Mouse (Mus musculus): ENCODE data around the gene Crip3. TPM values are rescaled to one million over a fixed set of nuclear protein-coding genes. Genes with fewer than 3 reads are reported as not detected.

Crip3 gene
- total and polyA plus RNA-seq, 2 experiments from 2014 or later, result 1.00 TPM; not detected in 1

GRCm38 (mm10) chr17:46452683-46453082, 24.0 kb downstream of the Crip3 start:
- no peak for ATAC-seq (ENCODE audit: insufficient read depth, low read depth)
- 59% methylated on average over 5 of the region's 5 CpGs for WGBS

GRCm38 (mm10) chr17:46453302-46453948, 24.7 kb downstream of the Crip3 start:
- no peak for ATAC-seq (ENCODE audit: insufficient read depth, low read depth)
- H3K9ac ChIP-seq (replicated peaks; ENCODE audit: low read depth, low read length), result no peak overlapping the region
- peaks cover 49% of the 10 kb centered on the region; the same call in 1 of the 2 replicates for H3K27me3 ChIP-seq (ENCODE audit: control insufficient read depth, insufficient read depth, low read length)
- H3K9me3 ChIP-seq (replicated peaks; ENCODE audit: control insufficient read depth, low read length), result no peaks in the 10 kb centered on the region
- 27% methylated on average over 13 of the region's 13 CpGs for WGBS
- no peak overlapping the region for H3K4me3 ChIP-seq (ENCODE audit: low read depth, low read length)
- peaks cover 30% of the 10 kb centered on the region for H3K4me1 ChIP-seq (ENCODE audit: control insufficient read depth, insufficient read depth)
- DNase-seq (ENCODE audit: low spot score), result no peak
- no peaks in the 10 kb centered on the region for H3K36me3 ChIP-seq (replicated peaks; ENCODE audit: control insufficient read depth, insufficient read depth, low read length)
- H3K27ac ChIP-seq (ENCODE audit: low read depth), result no peak overlapping the region
- TF ChIP-seq CTCF (IDR thresholded peaks at IDR 0.05; ENCODE audit: low read depth) (no peak), EP300 (IDR thresholded peaks at IDR 0.05; ENCODE audit: low read depth) (no peak)
- no peak overlapping the region for H3K4me2 ChIP-seq (ENCODE audit: low read depth, low read length)

More at GRCm38 (mm10) chr17:46452683-46453082, 24.0 kb downstream of the Crip3 start:
- Histone ChIP-seq H3K4me3 (ENCODE audit: low read depth, low read length) (no peak overlapping the region), H3K4me2 (ENCODE audit: low read depth, low read length) (no peak overlapping the region), H3K36me3 (replicated peaks; ENCODE audit: control insufficient read depth, insufficient read depth, low read length) (no peaks in the 10 kb centered on the region), H3K9ac (replicated peaks; ENCODE audit: low read depth, low read length) (no peak overlapping the region), H3K4me1 (ENCODE audit: control insufficient read depth, insufficient read depth) (peaks cover 23% of the 10 kb centered on the region), H3K27ac (ENCODE audit: low read depth) (no peak overlapping the region), H3K9me3 (replicated peaks; ENCODE audit: control insufficient read depth, low read length) (no peaks in the 10 kb centered on the region), H3K27me3 (ENCODE audit: control insufficient read depth, insufficient read depth, low read length) (peaks cover 49% of the 10 kb centered on the region; the same call in 1 of the 2 replicates)
- no peak for DNase-seq (ENCODE audit: low spot score)
- TF ChIP-seq CTCF (IDR thresholded peaks at IDR 0.05; ENCODE audit: low read depth) (no peak), EP300 (IDR thresholded peaks at IDR 0.05; ENCODE audit: low read depth) (no peak)

GRCm38 (mm10) chr17:46453970-46454411, 25.3 kb downstream of the Crip3 start:
- Histone ChIP-seq H3K36me3 (replicated peaks; ENCODE audit: control insufficient read depth, insufficient read depth, low read length) (no peaks in the 10 kb centered on the region), H3K9me3 (replicated peaks; ENCODE audit: control insufficient read depth, low read length) (no peaks in the 10 kb centered on the region), H3K4me2 (ENCODE audit: low read depth, low read length) (peak overlapping the region; percentile 75), H3K27ac (ENCODE audit: low read depth) (no peak overlapping the region), H3K27me3 (ENCODE audit: control insufficient read depth, insufficient read depth, low read length) (peaks cover 49% of the 10 kb centered on the region; the same call in 1 of the 2 replicates), H3K4me3 (ENCODE audit: low read depth, low read length) (peak overlapping the region; percentile 38), H3K9ac (replicated peaks; ENCODE audit: low read depth, low read length) (no peak overlapping the region), H3K4me1 (ENCODE audit: control insufficient read depth, insufficient read depth) (peaks cover 36% of the 10 kb centered on the region)
- DNase-seq (ENCODE audit: low spot score) (no peak), ATAC-seq (ENCODE audit: insufficient read depth, low read depth) (no peak)
- 5% methylated on average over 26 of the region's 26 CpGs for WGBS
- no peak for TF ChIP-seq CTCF (IDR thresholded peaks at IDR 0.05; ENCODE audit: low read depth)
- TF ChIP-seq EP300 (IDR thresholded peaks at IDR 0.05; ENCODE audit: low read depth), result no peak

GRCm38 (mm10) chr17:46454539-46454938, 25.8 kb downstream of the Crip3 start:
- DNase-seq (ENCODE audit: low spot score) (no peak), ATAC-seq (ENCODE audit: insufficient read depth, low read depth) (no peak)
- H3K27me3 ChIP-seq (ENCODE audit: control insufficient read depth, insufficient read depth, low read length), result peaks cover 51% of the 10 kb centered on the region
- TF ChIP-seq EP300 (IDR thresholded peaks at IDR 0.05; ENCODE audit: low read depth), result no peak
- TF ChIP-seq CTCF (IDR thresholded peaks at IDR 0.05; ENCODE audit: low read depth), result no peak
- WGBS, result 6% methylated on average over 9 of the region's 9 CpGs
- H3K27ac ChIP-seq (ENCODE audit: low read depth), result no peak overlapping the region
- peak overlapping the region; percentile 6; the same call in 1 of the 2 replicates for H3K9ac ChIP-seq (replicated peaks; ENCODE audit: low read depth, low read length)
- H3K9me3 ChIP-seq (replicated peaks; ENCODE audit: control insufficient read depth, low read length), result no peaks in the 10 kb centered on the region
- H3K36me3 ChIP-seq (replicated peaks; ENCODE audit: control insufficient read depth, insufficient read depth, low read length), result no peaks in the 10 kb centered on the region
- H3K4me1 ChIP-seq (ENCODE audit: control insufficient read depth, insufficient read depth), result peaks cover 42% of the 10 kb centered on the region
- peak overlapping the region; percentile 75 for H3K4me2 ChIP-seq (ENCODE audit: low read depth, low read length)
- H3K4me3 ChIP-seq (ENCODE audit: low read depth, low read length), result peak overlapping the region; percentile 38

- peaks cover 57% of the 10 kb centered on the region for H3K27me3 ChIP-seq (ENCODE audit: control insufficient read depth, insufficient read depth, low read length)
- no peak overlapping the region for H3K27ac ChIP-seq (ENCODE audit: low read depth)
- DNase-seq (ENCODE audit: low spot score) (no peak), ATAC-seq (ENCODE audit: insufficient read depth, low read depth) (0 out of 2 replicates have a peak, but pooled peaks have one; percentile 12)
- peak overlapping the region; percentile 38 for H3K4me3 ChIP-seq (ENCODE audit: low read depth, low read length)
- peaks cover 43% of the 10 kb centered on the region for H3K4me1 ChIP-seq (ENCODE audit: control insufficient read depth, insufficient read depth)
- no peak for TF ChIP-seq CTCF (IDR thresholded peaks at IDR 0.05; ENCODE audit: low read depth)
- TF ChIP-seq EP300 (IDR thresholded peaks at IDR 0.05; ENCODE audit: low read depth), result no peak
- H3K36me3 ChIP-seq (replicated peaks; ENCODE audit: control insufficient read depth, insufficient read depth, low read length), result no peaks in the 10 kb centered on the region
- peak overlapping the region; percentile 75 for H3K4me2 ChIP-seq (ENCODE audit: low read depth, low read length)
- H3K9me3 ChIP-seq (replicated peaks; ENCODE audit: control insufficient read depth, low read length), result no peaks in the 10 kb centered on the region
- H3K9ac ChIP-seq (replicated peaks; ENCODE audit: low read depth, low read length), result peak overlapping the region; percentile 6; the same call in 1 of the 2 replicates
- WGBS, result under 1% methylated on average over 33 of the region's 33 CpGs
These were observed 26.5 kb downstream of the Crip3 start for GRCm38 (mm10) chr17:46455110-46455691.

All from heart, postnatal 0 days (tissue).